Mouse (Mus musculus) limb, embryonic 11.5 days (tissue): ENCODE measurements at regions not wholly inside any gene's neighbourhood (a gene's known extent, or its start where the extent isn't known, plus 50 kb on each side); places are given as distances from the start of the nearest gene placed in this dataset.

Source experiments
- ATAC-seq: fragments of 200-750 bp; cut with Nextera tagmentation; 2 replicates; pipeline ENCODE4 v1.8.0; 2017; ENCODE audit warnings: low read depth; ENCODE audit not compliant: insufficient number of reproducible peaks, low FRiP score, low TSS enrichment
- DNase-seq: peaks from one replicate; pipeline ENCODE4 v3.0.0-alpha.2; 2015; ENCODE audit warnings: low spot score
- H3K27ac ChIP-seq: fragments of 300-500 bp; sonication (generic); replicated peaks from 2 replicates; pipeline ENCODE4 v1.5.1; 2014; ENCODE audit warnings: low read depth, mild to moderate bottlenecking, low read length
- H3K27me3 ChIP-seq: fragments of 300-500 bp; sonication (generic); 2 replicates; pipeline ENCODE4 v1.6.1; 2014; ENCODE audit warnings: mild to moderate bottlenecking, low read length, mixed read lengths; ENCODE audit not compliant: control insufficient read depth, insufficient read depth
- H3K36me3 ChIP-seq: fragments of 300-500 bp; sonication (generic); 2 replicates; pipeline ENCODE4 v1.6.1; 2014; ENCODE audit warnings: mild to moderate bottlenecking, low read length, moderate library complexity, mixed read lengths; ENCODE audit not compliant: control insufficient read depth, insufficient read depth
- H3K4me1 ChIP-seq: fragments of 300-500 bp; sonication (generic); 2 replicates; pipeline ENCODE4 v1.6.1; 2014; ENCODE audit warnings: low read length, mixed read lengths; ENCODE audit not compliant: control insufficient read depth, insufficient read depth
- H3K4me2 ChIP-seq: fragments of 300-500 bp; sonication (generic); 2 replicates; pipeline ENCODE4 v1.6.1; 2014; ENCODE audit warnings: low read depth, mild to moderate bottlenecking, moderate library complexity; ENCODE audit not compliant: severe bottlenecking
- H3K4me3 ChIP-seq: fragments of 300-500 bp; sonication (generic); 2 replicates; pipeline ENCODE4 v1.5.1; 2014; ENCODE audit warnings: low read depth, low read length
- H3K9ac ChIP-seq: fragments of 300-500 bp; sonication (generic); 2 replicates; pipeline ENCODE4 v1.6.1; 2014; ENCODE audit warnings: mild to moderate bottlenecking, low read length
- H3K9me3 ChIP-seq: fragments of 300-500 bp; sonication (generic); 2 replicates; pipeline ENCODE4 v1.6.1; 2016; ENCODE audit warnings: low read length; ENCODE audit not compliant: control insufficient read depth
- WGBS: fragments of 180-500 bp; shearing (Covaris S2); extraction: QIAGEN DNeasy Blood & Tissue Kit; methylation state at CpG from one replicate; pipeline ENCODE4 v1.1.7; 2014; 5-methylcytosine and 5-hydroxymethylcytosine counted together

GRCm38 (mm10) chrX:42360173-42360931, 129.1 kb upstream of the Tex13c2 start:
- H3K27ac ChIP-seq = no peak overlapping the region
- ATAC-seq (no peak), DNase-seq (peak; percentile 27)
- H3K4me2 ChIP-seq = peak overlapping the region; percentile 36
- H3K9ac ChIP-seq = 0 out of 2 replicates have a peak overlapping the region, but pooled peaks have one; percentile 7
- H3K27me3 ChIP-seq = no peaks in the 10 kb centered on the region
- H3K4me3 ChIP-seq = peak overlapping the region; percentile 22
- WGBS = 22% methylated on average over 15 of the region's 15 CpGs
- no peaks in the 10 kb centered on the region for H3K4me1 ChIP-seq
- H3K36me3 ChIP-seq = no peaks in the 10 kb centered on the region
- no peaks in the 10 kb centered on the region for H3K9me3 ChIP-seq

- no peaks in the 10 kb centered on the region for H3K9me3 ChIP-seq
- H3K27ac ChIP-seq = no peak overlapping the region
- ATAC-seq = no peak
- H3K4me1 ChIP-seq = no peaks in the 10 kb centered on the region
- no peak overlapping the region for H3K9ac ChIP-seq
- no peak overlapping the region for H3K4me3 ChIP-seq
- H3K4me2 ChIP-seq = peak overlapping the region; percentile 36
- DNase-seq = peak; percentile 21
- no peaks in the 10 kb centered on the region for H3K36me3 ChIP-seq
- H3K27me3 ChIP-seq = no peaks in the 10 kb centered on the region
- 39% methylated on average over 6 of the region's 6 CpGs for WGBS
Observed at GRCm38 (mm10) chrX:42360973-42361372, 128.5 kb upstream of the Tex13c2 start.

DNA sequence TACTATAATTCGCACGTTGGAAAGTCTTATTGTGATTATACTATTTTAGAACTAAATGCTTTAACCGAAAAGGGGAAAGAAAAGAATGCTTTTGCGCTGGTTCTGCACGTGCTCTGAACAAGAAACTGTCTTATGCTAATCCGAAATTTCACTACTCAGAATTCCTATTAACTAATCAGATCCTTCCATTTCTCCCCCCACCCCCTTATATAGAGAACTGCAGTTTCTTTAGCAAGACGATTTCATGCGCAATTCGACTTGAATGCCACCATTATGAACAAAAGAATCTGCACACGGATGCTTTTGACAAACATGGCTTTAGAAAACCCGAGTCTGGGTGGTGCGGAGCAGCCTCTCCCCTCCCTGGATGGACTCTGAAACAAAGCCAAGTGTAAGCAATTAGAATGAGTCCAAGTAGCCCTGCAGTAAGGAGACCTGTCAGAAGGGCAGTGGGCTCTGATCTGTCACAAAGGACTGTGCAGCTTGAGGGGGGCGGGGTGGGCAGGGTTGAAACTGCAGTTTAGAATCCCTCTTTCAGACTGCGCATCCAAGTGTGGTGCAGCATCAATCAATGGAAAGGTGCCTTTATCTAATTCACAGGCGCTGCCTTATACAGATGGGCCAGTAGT, 128.0 kb upstream of the Tex13c2 start:
- Histone ChIP-seq H3K9me3 (no peaks in the 10 kb centered on the region), H3K27ac (no peak overlapping the region), H3K36me3 (no peaks in the 10 kb centered on the region), H3K9ac (no peak overlapping the region), H3K4me1 (no peaks in the 10 kb centered on the region), H3K4me3 (no peak overlapping the region), H3K4me2 (no peak overlapping the region), H3K27me3 (no peaks in the 10 kb centered on the region)
- ATAC-seq (no peak), DNase-seq (no peak)
- WGBS = 27% methylated on average over 15 of the region's 15 CpGs

DNA sequence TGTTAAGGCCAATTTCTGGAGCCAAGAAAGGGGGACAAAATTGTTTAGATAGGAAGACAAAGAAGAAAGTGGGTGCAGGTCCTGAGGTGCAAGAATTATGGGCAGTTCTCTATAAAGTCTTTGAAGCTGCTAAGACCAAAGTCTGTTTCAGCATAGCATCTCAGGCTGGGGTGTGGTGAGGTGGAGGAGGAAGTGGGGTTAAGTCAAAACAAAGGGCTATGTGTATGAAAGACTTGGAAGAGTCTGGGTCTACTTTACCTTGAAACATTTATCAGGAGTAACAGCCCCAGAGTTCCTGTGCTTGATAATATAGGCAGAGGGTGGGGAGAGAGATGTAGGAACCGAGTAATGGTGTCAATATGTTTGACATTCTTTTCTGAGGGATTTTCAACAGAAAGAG, 125.4 kb upstream of the Tex13c2 start:
- H3K4me3 ChIP-seq = no peak overlapping the region
- H3K4me2 ChIP-seq = no peak overlapping the region
- no peak overlapping the region for H3K27ac ChIP-seq
- no peaks in the 10 kb centered on the region for H3K27me3 ChIP-seq
- no peaks in the 10 kb centered on the region for H3K9me3 ChIP-seq
- no peak overlapping the region for H3K9ac ChIP-seq
- H3K4me1 ChIP-seq = no peaks in the 10 kb centered on the region
- no peak for DNase-seq
- no peak for ATAC-seq
- WGBS = 68% methylated on average over 1 of the region's 1 CpGs
- no peaks in the 10 kb centered on the region for H3K36me3 ChIP-seq

DNA sequence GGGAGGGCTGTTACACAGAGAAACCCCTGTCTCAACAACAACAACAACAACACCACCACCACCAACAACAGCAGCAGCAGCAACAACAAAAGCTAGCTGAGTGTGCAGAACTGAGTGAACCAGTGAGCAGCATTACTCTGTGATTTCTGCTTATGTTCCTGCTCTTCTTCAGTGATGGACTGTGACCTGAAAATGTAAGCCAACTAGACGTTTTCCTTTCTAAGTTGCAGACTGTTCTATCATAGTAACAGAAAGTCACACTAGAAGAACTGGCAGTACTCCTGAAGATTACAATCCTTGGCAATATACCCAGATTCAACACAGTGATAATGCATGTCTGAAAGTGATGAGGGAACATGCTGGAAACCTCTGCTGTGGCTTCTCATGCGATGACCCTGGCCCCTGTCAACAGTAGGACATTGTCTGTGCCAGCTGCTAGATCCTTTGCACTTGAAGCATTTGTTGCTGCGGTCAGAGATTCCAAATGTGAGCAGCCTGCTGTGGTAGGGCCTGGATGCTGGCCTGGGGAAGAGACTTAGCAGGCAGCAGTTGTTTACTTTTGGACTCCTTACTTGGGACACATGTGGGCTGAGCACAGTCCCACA, 115.6 kb upstream of the Tex13c2 start:
- DNase-seq (no peak), ATAC-seq (no peak)
- no peaks in the 10 kb centered on the region for H3K4me1 ChIP-seq
- no peaks in the 10 kb centered on the region for H3K36me3 ChIP-seq
- no peak overlapping the region for H3K4me2 ChIP-seq
- 84% methylated on average over 3 of the region's 3 CpGs for WGBS
- no peaks in the 10 kb centered on the region for H3K27me3 ChIP-seq
- no peak overlapping the region for H3K27ac ChIP-seq
- H3K9ac ChIP-seq = no peak overlapping the region
- H3K9me3 ChIP-seq = no peaks in the 10 kb centered on the region
- no peak overlapping the region for H3K4me3 ChIP-seq

DNA sequence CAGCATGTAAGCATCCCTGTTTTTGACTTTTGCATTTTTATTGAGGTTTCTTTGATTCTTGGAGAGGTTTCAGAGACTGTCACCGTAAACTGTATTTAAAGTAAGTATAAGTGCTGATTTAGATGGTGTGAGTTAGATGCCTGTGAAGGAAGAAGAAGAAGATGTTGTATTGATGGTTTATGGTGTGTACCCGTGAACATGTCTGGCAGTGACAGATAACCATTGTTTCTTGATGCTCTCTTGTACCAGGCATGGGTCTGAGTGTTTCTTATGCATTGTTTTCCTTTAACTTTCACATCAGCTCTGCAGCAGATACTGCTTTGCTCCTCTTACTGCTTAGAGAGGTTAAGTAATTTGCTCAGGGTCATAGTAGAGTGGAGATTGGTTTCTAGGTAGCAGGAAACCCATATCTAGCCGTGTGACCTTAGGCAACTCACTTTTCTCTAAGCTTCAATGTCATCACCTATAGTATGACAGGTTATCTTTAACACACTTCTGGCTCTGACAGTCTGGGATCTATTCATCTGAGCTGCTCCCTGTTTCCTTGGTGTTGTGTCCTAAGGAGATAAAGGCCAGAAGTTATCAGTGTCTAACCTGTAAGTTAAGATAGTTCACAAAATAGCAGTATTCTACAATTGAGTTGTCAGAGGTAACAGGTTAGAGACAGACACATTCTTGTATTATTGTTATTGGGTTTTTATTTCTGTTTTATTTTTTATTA, 95.5 kb upstream of the Tex13c2 start:
- Histone ChIP-seq H3K9me3 (no peaks in the 10 kb centered on the region), H3K27me3 (no peaks in the 10 kb centered on the region), H3K36me3 (no peaks in the 10 kb centered on the region), H3K4me3 (no peak overlapping the region), H3K4me2 (no peak overlapping the region), H3K4me1 (no peaks in the 10 kb centered on the region), H3K9ac (no peak overlapping the region), H3K27ac (no peak overlapping the region)
- no peak for ATAC-seq
- 83% methylated on average over 3 of the region's 3 CpGs for WGBS
- DNase-seq = no peak

- H3K27ac ChIP-seq = no peak overlapping the region
- WGBS = 88% methylated on average over 4 of the region's 4 CpGs
- H3K27me3 ChIP-seq = no peaks in the 10 kb centered on the region
- no peaks in the 10 kb centered on the region for H3K4me1 ChIP-seq
- H3K4me3 ChIP-seq = no peak overlapping the region
- H3K9me3 ChIP-seq = no peaks in the 10 kb centered on the region
- no peak overlapping the region for H3K4me2 ChIP-seq
- ATAC-seq (no peak), DNase-seq (no peak)
- no peaks in the 10 kb centered on the region for H3K36me3 ChIP-seq
- no peak overlapping the region for H3K9ac ChIP-seq
Observed at GRCm38 (mm10) chrX:42396441-42396840, 93.0 kb upstream of the Tex13c2 start.

GRCm38 (mm10) chrX:42398836-42399235, 90.7 kb upstream of the Tex13c2 start:
- DNase-seq (no peak), ATAC-seq (no peak)
- Histone ChIP-seq H3K27ac (no peak overlapping the region), H3K9me3 (no peaks in the 10 kb centered on the region), H3K9ac (no peak overlapping the region), H3K36me3 (no peaks in the 10 kb centered on the region), H3K4me2 (no peak overlapping the region), H3K4me1 (no peaks in the 10 kb centered on the region), H3K4me3 (no peak overlapping the region), H3K27me3 (no peaks in the 10 kb centered on the region)
- 69% methylated on average over 1 of the region's 1 CpGs for WGBS
